Mouse (Mus musculus) adrenal gland, adult 18-20 months (tissue): ENCODE measurements at regions not wholly inside any gene's neighbourhood (a gene's known extent, or its start where the extent isn't known, plus 50 kb on each side); places are given as distances from the start of the nearest gene placed in this dataset.

ENCODE experiments used
- DNase-seq, 2 experiments: peaks; one replicate each; pipeline ENCODE4 v3.0.0; 2021 to 2022; ENCODE audit warnings: low spot score in 2 of 2

DNA sequence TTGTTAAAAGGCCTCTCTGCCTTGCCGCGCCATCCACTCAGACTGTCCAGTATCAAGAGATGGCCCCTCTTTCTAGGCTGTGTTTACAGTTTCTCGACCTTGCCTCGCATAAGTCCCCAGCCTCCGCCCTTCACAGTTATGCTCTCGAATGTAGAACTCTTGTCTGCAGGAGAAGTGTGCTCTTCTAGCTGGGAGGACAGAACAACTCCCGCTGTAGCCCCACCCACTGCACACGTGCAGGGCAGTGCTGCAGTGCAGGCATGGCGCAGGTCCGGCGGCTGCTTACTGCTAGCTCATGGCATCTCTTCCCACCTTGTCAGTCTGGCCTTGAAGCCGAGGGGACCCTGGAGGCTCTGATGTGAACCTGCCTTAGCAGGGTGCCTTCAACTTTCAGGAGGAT, 145.7 kb upstream of the Lrfn2 start:
- no peak for DNase-seq

DNA sequence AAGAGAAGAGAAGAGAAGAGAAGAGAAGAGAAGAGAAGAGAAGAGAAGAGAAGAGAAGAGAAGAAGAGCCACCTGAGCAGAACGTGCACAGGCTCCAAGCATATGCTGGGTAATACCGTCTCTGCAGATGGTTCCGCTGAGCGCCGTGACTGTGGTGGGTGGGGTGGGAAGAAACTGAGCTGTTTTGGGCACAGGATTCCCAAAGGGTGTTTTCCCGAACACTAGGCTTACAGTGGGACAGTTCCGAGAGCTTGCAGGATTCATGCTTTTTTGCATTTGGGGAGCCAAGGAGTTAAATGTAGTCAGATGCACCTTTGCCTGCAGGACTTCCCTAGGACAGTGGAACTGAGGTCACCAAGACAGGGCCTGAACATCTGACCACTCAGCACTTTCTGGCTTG, 142.3 kb upstream of the Lrfn2 start:
- DNase-seq, result no peak

GRCm38 (mm10) chr17:48790526-48790925, 141.7 kb upstream of the Lrfn2 start:
- no peak for DNase-seq

GRCm38 (mm10) chr17:48792954-48793353, 139.2 kb upstream of the Lrfn2 start:
- DNase-seq, result no peak

- DNase-seq, result no peak
Measured at GRCm38 (mm10) chr17:48795773-48796172, 136.4 kb upstream of the Lrfn2 start.

GRCm38 (mm10) chr17:48798196-48798595, 134.0 kb upstream of the Lrfn2 start:
- no peak for DNase-seq

DNA sequence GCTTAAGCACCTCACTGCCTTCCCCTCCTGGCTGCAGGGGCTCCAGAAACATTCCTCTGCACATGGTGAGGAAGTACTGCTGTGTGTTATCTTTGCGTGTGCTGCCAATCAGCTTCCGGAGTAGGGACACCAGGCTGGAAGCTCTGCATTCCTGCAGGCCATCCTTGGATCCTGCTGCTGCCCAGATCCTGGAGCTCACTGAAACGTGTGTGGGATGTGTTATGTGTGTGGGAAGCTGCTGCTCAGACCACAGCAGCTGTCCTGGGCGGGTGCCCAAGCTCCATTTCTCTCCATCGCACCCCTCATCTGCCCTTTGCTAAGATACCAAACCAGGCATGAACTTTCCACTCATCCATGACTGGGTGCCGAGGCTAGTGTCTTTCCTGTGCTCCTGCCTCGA, 129.5 kb upstream of the Lrfn2 start:
- no peak for DNase-seq

DNA sequence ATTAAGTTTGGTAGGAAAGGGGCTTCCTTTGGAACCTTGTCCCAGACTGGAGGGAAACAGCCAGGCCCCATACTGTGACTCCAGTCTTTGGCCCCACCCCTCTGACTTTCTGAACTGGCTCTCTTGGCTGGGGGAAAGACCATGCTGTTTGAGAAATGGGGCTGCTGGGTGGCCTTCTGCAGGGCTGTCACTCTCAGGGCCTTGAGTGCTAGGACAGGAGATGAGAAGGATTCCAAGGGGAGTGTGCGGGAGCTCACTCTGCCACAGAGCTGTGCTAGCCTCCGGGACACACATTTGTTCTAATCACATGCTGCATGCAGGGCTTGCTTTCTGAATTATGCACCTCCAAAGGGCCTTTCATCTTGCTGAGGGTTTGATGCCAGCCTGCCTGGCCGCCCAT, 124.3 kb upstream of the Lrfn2 start:
- no peak for DNase-seq

DNA sequence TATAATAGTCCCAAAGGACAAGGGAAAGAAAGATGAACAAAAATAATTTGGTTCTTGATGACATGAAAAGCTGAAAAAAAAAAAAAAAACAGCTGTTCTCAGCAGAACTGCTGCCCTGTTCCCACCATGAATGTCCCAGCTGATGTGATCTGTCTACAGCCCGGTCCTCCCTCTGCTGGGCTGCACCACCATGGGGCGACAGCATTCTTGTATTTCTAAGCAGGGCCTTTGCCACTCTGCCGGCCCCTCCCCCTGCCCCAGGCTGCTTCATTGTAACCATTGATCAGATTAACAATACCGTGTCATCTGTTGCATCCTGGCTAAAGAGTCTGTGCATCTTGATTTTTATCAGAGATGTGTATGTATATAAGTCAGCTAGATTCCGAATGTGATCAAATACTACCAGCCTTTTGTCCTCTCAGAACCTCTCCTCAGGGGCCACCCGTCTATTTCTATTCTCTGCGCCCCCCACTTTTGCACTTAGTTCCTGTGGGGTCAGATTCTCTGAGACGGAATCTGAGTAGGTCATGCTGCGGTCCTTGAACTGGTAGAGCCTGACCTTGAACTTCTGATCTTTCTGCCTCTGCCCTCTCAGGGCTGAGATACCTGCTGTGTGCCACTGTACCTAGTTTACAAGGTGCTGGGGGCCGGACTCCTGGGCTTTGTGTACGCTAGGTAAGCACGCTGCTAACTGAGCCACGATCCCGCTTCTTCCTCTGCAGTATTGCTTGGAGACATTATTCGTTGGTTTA, 117.2 kb upstream of the Lrfn2 start:
- no peak for DNase-seq

DNA sequence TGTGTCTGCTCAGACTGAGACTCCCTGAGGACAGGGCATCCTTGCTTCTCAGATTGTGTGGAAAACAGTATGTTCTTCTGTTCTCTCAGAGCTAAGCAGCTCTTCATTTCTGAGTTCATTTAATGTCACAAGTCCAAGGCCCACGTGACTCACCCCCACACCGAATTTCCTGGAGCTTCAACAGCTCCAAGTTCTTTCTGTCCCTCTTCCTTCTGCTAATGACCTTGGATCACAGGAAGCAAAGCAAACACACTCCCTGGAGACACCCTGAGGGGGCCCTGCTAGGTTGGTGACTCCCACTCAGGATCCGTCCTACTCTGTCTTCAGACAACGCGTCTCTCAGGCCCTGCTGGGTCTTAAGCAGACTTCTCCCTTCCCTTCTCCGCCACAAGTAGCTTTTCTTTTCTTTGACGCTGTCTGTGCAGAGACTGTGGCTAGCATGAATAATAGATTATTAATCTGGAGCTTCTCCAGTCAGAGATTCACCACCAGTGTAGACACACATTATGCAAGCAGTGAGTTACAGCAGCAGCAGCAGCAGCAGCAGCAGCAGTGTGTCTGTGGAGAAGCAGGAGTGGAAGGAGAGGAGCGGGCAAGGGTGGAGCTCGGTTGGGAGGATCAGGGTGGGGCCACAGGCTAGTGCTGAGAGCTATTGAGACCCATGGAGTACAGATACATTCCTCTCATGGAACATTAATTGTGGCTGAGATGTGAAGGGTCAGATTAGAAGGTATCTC, 115.4 kb upstream of the Lrfn2 start:
- no peak for DNase-seq

DNA sequence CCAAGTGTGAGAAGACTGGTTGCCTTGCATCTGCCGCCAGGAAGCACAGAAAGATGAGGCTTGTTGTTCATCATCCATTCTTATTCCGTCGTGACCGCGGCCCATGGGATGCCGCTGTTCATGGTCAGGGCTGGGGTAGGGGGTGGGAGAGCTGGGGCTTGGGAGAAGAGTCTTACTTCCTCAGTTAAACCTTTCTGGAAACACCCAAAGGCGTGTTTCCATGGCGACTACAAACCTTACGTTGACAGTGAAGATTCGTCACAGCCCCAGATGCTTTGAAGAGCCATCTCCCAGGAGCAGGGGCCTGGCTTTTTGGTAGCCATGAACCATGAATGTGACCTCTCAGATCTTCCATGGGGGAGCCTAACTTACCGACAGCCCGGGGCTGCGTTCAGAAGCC, 114.6 kb upstream of the Lrfn2 start:
- DNase-seq, result no peak

DNA sequence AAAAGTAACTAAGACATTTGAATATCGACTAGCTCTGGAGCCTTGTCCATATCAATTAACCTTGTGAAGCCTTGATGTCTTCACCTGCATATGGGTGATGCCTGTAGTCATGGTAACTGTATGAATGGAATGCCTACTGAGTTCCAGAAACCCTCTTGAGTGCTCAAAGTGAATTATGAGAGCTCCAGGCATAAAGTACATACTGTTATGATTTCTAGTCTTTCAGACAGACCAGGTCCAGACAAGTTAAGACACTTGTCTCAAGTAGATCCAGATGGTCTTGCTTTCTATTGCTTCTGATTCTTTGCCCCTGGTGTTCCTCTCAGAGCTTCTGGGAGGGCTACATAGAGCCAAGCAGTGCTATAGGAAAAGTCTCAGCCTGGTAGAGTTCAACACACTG, 112.5 kb upstream of the Lrfn2 start:
- no peak for DNase-seq

GRCm38 (mm10) chr17:48822101-48822876, 109.9 kb upstream of the Lrfn2 start:
- no peak for DNase-seq

GRCm38 (mm10) chr17:48823921-48824320, 108.3 kb upstream of the Lrfn2 start:
- no peak for DNase-seq

DNA sequence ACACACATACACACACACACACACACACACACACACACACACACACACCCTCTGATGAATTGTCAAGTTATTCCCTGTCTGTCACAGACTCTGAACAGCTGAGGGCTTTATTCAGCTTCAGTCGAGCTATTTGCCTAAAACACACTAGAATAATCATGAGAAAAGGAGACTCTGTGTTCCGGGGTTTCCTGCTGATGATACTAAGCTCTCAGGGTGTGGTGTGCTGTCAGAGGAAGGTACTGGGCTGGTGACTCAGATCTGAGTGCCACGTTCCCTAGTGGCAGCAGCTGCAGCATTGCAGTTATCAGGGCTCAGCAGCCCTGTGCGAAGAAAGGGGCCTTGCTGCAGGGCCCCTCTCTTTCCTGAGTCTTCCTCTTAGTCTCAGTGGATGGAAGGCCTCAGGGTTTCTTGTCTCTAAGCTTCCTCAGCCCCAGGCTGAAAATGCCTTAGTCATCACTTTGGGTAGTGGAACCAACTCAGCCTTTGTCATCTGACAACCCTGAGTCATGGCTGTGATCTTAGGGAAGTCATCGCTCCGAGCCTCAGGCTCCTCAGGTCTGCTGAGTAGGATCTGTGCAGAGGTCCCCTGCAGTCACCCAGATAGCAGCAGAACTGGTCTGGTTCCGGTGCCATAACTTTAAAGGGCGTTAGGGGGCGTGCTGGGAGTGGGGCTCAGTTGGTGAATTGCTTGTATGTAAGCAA, 106.8 kb upstream of the Lrfn2 start:
- DNase-seq, result no peak

DNA sequence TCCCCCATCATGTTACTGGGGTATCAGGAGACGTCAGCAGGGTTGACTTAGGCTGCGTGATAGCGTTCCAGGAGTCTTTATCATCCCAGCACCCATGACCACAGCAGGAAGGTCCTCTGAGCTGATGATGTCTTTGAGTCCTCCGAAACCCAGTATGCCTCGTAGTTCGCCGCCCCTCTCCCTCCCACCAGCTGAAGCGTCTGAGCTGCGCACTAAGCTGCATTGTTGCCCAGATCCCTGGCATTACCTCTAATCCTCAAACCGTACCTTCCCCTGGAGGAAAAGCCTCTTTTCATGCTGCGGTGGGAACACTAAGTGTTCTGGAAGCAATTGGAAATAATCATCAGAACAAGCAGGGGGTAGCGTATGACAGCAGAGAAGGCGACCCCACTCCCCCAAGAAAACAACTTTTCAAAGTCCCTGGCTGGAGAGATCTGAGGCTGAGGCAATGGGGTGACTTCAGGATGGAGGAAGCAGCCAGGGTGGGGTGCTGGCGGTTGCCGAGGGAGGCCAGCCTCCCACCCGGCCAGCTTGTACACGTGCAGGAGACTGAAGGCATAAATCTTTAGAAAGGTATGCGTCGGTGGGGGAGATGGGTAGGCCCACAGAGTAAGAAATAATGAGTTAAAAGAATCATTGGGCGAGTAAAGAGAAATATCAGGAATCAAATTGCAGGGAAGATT, 93.7 kb upstream of the Lrfn2 start:
- no peak for DNase-seq

DNA sequence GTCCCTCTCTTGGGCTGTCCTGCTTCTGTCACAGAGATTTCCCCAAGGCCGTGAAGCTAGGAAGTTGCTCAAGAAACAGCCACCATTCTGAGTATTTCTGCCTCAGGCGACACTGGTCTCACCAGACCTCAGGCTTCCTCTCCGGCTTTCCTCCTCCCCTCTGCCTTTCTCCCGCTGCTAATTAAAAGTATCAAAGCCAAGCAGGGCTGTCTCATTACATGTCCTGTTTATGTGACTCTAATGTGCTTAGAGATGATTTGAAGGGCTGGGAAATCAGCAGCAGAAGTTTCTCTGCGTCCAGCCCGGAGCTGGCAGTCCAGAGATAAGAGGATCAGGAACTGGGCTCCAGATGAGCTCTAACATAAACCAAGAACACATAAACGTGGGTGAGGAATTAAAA, 84.3 kb upstream of the Lrfn2 start:
- no peak for DNase-seq

GRCm38 (mm10) chr17:48850910-48851309, 81.3 kb upstream of the Lrfn2 start:
- DNase-seq, result no peak

DNA sequence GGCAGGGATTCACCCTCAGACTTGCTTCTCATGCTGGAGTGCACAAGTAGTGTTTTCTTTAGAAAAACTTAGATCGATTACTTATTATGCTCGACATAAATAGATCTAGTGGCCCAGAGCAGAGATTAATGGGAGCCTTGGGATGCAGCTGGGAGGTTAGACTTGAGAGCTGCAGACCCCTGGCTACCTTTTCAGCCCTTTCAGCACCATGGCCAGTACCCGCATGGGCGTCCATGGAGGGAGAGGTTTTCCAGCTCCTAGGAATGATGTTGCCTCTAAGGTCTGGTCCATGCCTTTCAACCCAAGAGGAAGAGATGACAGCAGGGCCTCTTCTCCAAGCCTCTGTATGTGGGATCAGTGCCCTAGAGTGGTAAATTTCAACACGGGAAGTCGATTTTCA, 73.3 kb upstream of the Lrfn2 start:
- DNase-seq, result no peak

DNA sequence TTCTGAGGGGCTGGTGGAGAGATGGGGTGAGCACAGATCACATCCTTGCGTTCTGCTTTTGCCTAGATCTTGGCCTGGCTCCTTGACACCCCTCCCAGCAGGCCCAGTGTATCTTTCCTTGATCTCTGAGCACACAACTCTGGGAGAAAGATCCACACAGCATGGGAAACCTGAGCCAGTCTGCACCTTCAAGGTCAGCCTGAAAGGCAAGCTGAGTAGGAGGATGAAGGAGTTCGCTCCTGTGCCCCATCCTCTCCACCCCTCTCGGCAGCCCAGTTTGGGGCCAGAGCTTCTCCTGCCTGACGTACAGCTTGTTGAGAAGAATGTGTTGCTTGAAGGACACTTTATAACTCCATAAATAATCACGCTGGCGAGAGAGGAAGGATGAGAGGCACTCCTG, 61.7 kb upstream of the Lrfn2 start:
- no peak for DNase-seq

GRCm38 (mm10) chr17:48877505-48877904, 54.7 kb upstream of the Lrfn2 start:
- DNase-seq, result no peak
